Mouse (Mus musculus): ENCODE data around the gene Gamt.

DNA sequence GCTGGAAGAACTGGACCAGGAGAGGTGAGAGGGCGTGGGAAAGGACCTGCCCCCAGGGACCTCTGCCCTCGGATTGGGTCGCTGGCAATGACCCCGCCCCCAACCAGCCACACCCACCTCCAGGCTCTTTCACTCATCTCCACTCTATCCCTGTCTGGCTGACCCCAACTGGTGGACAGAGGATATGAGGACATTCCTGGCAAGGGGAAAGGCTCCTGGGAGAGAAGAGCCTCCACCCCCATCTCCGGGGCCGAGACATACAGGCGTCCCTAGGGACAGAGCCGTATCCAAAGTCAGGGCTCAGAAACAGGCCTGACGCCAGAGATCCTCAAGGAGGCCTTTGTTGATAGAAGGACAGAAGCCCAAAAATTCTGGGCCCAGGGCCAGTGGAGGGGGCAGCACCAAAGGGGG lies 41.7 kb upstream of the Gamt start:
- TF ChIP-seq CTCF (IDR thresholded peaks at IDR 0.05; ENCODE audit: low read depth, low read length), result no peak
- no peak for TF ChIP-seq EP300 (IDR thresholded peaks at IDR 0.05; ENCODE audit: insufficient read depth, low read depth, low read length)
- TF ChIP-seq POLR2A (IDR thresholded peaks at IDR 0.05; ENCODE audit: insufficient read depth, low read length), result no peak

Data from ES-Bruce4 (cell line).